Mouse (Mus musculus) testis, adult 2 months (tissue): ENCODE measurements at regions not wholly inside any gene's neighbourhood (a gene's known extent, or its start where the extent isn't known, plus 50 kb on each side); places are given as distances from the start of the nearest gene placed in this dataset.

Source experiments
- H3K27ac ChIP-seq: fragments of 200-500 bp; 2 replicates; pipeline ENCODE4 v1.5.1; 2012; ENCODE audit warnings: low read depth, low read length; ENCODE audit not compliant: control insufficient read depth, insufficient read depth
- H3K27me3 ChIP-seq: fragments of 200-500 bp; 2 replicates; pipeline ENCODE4 v1.6.1; 2012; ENCODE audit warnings: mild to moderate bottlenecking, low read length, moderate library complexity; ENCODE audit not compliant: control insufficient read depth, insufficient read depth
- H3K36me3 ChIP-seq: fragments of 200-500 bp; 2 replicates; pipeline ENCODE4 v1.6.1; 2012; ENCODE audit warnings: mild to moderate bottlenecking, low read length; ENCODE audit not compliant: control insufficient read depth, insufficient read depth
- H3K4me1 ChIP-seq: fragments of 200-500 bp; 2 replicates; pipeline ENCODE4 v1.6.1; 2012; ENCODE audit warnings: low read length; ENCODE audit not compliant: control insufficient read depth, insufficient read depth
- H3K4me3 ChIP-seq: fragments of 200-500 bp; 2 replicates; pipeline ENCODE4 v1.5.1; 2012; ENCODE audit warnings: low read depth, mild to moderate bottlenecking, low read length, moderate library complexity, mixed read lengths; ENCODE audit not compliant: control insufficient read depth
- CTCF ChIP-seq: fragments of 200-500 bp; IDR thresholded peaks from 2 replicates; pipeline ENCODE4 v1.5.1; 2012; ENCODE audit warnings: low read depth, mild to moderate bottlenecking, inconsistent platforms, low read length, moderate library complexity; ENCODE audit not compliant: control insufficient read depth, insufficient read depth, insufficient replicate concordance
- POLR2A ChIP-seq: fragments of 200-500 bp; IDR thresholded peaks from 2 replicates; pipeline ENCODE4 v1.6.1; 2012; ENCODE audit warnings: low read depth, mild to moderate bottlenecking, inconsistent platforms, low read length, moderate library complexity; ENCODE audit not compliant: control insufficient read depth

- H3K27me3 ChIP-seq: no peaks in the 10 kb centered on the region
- H3K4me3 ChIP-seq: no peak overlapping the region
- H3K27ac ChIP-seq: no peak overlapping the region
- H3K36me3 ChIP-seq: no peaks in the 10 kb centered on the region
- TF ChIP-seq POLR2A (no peak), CTCF (no peak)
- H3K4me1 ChIP-seq: no peaks in the 10 kb centered on the region
Measured at GRCm38 (mm10) chr1:193860767-193861299, 490.7 kb upstream of the Camk1g start.

- Histone ChIP-seq H3K27me3 (no peaks in the 10 kb centered on the region), H3K4me1 (no peaks in the 10 kb centered on the region), H3K36me3 (no peaks in the 10 kb centered on the region), H3K4me3 (no peak overlapping the region), H3K27ac (no peak overlapping the region)
- no peak for TF ChIP-seq CTCF
- no peak for TF ChIP-seq POLR2A
Measured at GRCm38 (mm10) chr1:193860354-193860753, 490.3 kb upstream of the Camk1g start.

GRCm38 (mm10) chr1:193859257-193860125, 489.4 kb upstream of the Camk1g start:
- no peak overlapping the region for H3K4me3 ChIP-seq
- no peak overlapping the region for H3K27ac ChIP-seq
- TF ChIP-seq CTCF (no peak), POLR2A (no peak)
- H3K4me1 ChIP-seq: no peaks in the 10 kb centered on the region
- H3K27me3 ChIP-seq: no peaks in the 10 kb centered on the region
- H3K36me3 ChIP-seq: no peaks in the 10 kb centered on the region

- H3K4me3 ChIP-seq: no peak overlapping the region
- H3K36me3 ChIP-seq: no peaks in the 10 kb centered on the region
- no peak overlapping the region for H3K27ac ChIP-seq
- no peaks in the 10 kb centered on the region for H3K27me3 ChIP-seq
- no peaks in the 10 kb centered on the region for H3K4me1 ChIP-seq
- TF ChIP-seq CTCF (no peak), POLR2A (no peak)
Measured at GRCm38 (mm10) chr1:193847922-193848321, 477.8 kb upstream of the Camk1g start.

- H3K27ac ChIP-seq: no peak overlapping the region
- H3K36me3 ChIP-seq: no peaks in the 10 kb centered on the region
- H3K27me3 ChIP-seq: no peaks in the 10 kb centered on the region
- TF ChIP-seq CTCF: no peak
- no peak for TF ChIP-seq POLR2A
- no peak overlapping the region for H3K4me3 ChIP-seq
- H3K4me1 ChIP-seq: no peaks in the 10 kb centered on the region
Measured at GRCm38 (mm10) chr1:193844868-193845267, 474.8 kb upstream of the Camk1g start.

- Histone ChIP-seq H3K36me3 (no peaks in the 10 kb centered on the region), H3K4me1 (no peaks in the 10 kb centered on the region), H3K27ac (no peak overlapping the region), H3K27me3 (no peaks in the 10 kb centered on the region), H3K4me3 (no peak overlapping the region)
- TF ChIP-seq POLR2A (no peak), CTCF (no peak)
Measured at GRCm38 (mm10) chr1:193844461-193844860, 474.4 kb upstream of the Camk1g start.

GRCm38 (mm10) chr1:193800998-193801397, 430.9 kb upstream of the Camk1g start:
- no peaks in the 10 kb centered on the region for H3K4me1 ChIP-seq
- no peak overlapping the region for H3K27ac ChIP-seq
- H3K36me3 ChIP-seq: no peaks in the 10 kb centered on the region
- no peak overlapping the region for H3K4me3 ChIP-seq
- no peaks in the 10 kb centered on the region for H3K27me3 ChIP-seq
- TF ChIP-seq CTCF (no peak), POLR2A (no peak)
